Mouse (Mus musculus): Measurements from ENCODE around the gene Dpp8. TPM values are rescaled to one million over a fixed set of nuclear protein-coding genes. Genes with fewer than 3 reads are reported as not detected.

The Dpp8 gene
- polyA plus RNA-seq, 1 experiment from 2014 or later: 26.4 TPM

DNA sequence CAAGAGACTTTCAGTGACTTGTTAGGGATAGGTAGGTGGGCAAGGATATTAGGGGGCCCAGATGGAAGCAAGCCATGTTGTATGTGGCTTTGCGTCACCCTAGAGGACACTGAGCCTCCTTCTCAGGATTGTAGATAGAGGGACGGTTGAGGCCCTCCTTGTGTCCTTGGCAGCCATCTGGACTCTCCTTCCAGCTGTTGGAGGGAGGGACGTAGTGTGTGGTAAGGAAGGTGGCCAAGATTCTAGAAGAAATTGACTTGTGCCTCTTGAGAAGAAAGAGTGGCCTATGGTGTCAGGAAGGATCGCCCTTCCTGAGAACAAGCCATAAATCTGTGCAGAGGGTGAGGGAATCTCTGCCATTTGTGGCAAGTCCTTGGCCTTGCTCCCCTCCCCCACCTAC lies 74.6 kb downstream of the Dpp8 start:
- 75% methylated on average over 4 of the region's 4 CpGs for WGBS
- ATAC-seq (replicated peaks; ENCODE audit: low FRiP score, low TSS enrichment, low read depth) (no peak), DNase-seq (ENCODE audit: low spot score) (no peak)
- H3K4me1 ChIP-seq (replicated peaks; ENCODE audit: control insufficient read depth, insufficient read depth, low read length): peaks cover 58% of the 10 kb centered on the region
- H3K27ac ChIP-seq (ENCODE audit: low read depth): peak overlapping the region; percentile 18
- no peaks in the 10 kb centered on the region for H3K27me3 ChIP-seq (replicated peaks; ENCODE audit: control insufficient read depth, insufficient read depth, low read length)
- no peak overlapping the region for H3K4me2 ChIP-seq (ENCODE audit: low read length)
- no peak overlapping the region for H3K9ac ChIP-seq (ENCODE audit: low read length)
- no peak overlapping the region for H3K4me3 ChIP-seq (ENCODE audit: low read depth, low read length)
- no peaks in the 10 kb centered on the region for H3K9me3 ChIP-seq (ENCODE audit: control insufficient read depth, low read length)
- peaks cover 6% of the 10 kb centered on the region; the same call in 1 of the 2 replicates for H3K36me3 ChIP-seq (ENCODE audit: control insufficient read depth, insufficient read depth, low read length)

GRCm38 (mm10) chr9:65107893-65108292 lies 75.7 kb downstream of the Dpp8 start:
- Histone ChIP-seq H3K4me2 (ENCODE audit: low read length) (no peak overlapping the region), H3K27ac (ENCODE audit: low read depth) (no peak overlapping the region), H3K4me3 (ENCODE audit: low read depth, low read length) (no peak overlapping the region), H3K9me3 (ENCODE audit: control insufficient read depth, low read length) (no peaks in the 10 kb centered on the region), H3K9ac (ENCODE audit: low read length) (no peak overlapping the region), H3K4me1 (replicated peaks; ENCODE audit: control insufficient read depth, insufficient read depth, low read length) (peaks cover 56% of the 10 kb centered on the region), H3K27me3 (replicated peaks; ENCODE audit: control insufficient read depth, insufficient read depth, low read length) (no peaks in the 10 kb centered on the region), H3K36me3 (ENCODE audit: control insufficient read depth, insufficient read depth, low read length) (peaks cover 9% of the 10 kb centered on the region; the same call in 1 of the 2 replicates)
- WGBS: 68% methylated on average over 1 of the region's 1 CpGs
- ATAC-seq (replicated peaks; ENCODE audit: low FRiP score, low TSS enrichment, low read depth) (no peak; the same call in 1 of the 2 replicates), DNase-seq (ENCODE audit: low spot score) (no peak)

DNA sequence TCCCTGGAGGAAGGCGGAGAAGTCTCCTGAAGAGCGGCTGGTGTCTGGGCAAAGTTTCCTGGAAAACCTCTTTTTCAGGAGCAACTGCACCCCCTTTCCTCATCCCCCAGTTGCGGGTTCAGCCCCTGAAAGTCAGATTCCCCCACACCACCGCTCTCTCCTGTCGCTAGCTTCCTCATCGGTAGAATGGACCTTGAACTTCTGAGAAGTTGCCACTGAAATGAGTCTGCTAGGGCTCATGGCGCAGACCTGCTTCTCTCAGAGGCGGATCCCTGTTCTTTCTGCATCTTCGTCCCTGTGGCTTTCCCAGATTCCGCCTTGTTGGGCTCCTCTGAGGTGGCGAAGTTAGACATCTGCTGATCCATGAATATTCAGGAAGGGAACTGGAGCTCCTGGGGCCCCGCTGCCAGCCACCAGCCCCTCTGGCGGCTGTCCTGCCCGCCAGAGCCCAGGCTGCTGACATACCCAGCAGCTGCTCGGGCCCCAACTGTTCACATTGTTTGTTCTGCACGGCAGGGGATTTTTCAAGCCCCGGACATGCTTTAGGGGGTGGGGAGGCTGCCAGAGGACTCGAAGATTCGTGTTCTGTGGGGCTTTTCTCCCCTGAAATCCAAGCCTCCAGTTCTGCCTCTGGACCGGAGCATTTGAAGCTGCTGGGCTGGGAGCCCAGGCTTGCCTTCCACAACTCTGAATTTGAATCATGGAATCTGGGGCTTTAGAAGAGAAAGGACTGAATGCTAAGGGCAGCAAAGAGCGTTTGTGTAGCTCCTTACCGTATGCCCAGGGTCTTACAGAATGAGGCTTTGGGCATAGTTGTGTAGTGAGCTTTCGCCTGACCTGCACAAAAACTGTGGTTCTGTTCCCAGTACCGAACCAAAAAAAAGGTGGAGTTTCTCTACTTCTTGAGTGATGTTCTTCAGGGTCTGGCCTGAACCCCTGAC lies 77.2 kb downstream of the Dpp8 start:
- ATAC-seq (replicated peaks; ENCODE audit: low FRiP score, low TSS enrichment, low read depth) (peak; percentile 62; the same call in 1 of the 2 replicates), DNase-seq (ENCODE audit: low spot score) (peak; percentile 75)
- Histone ChIP-seq H3K9me3 (ENCODE audit: control insufficient read depth, low read length) (no peaks in the 10 kb centered on the region), H3K36me3 (ENCODE audit: control insufficient read depth, insufficient read depth, low read length) (peaks cover 22% of the 10 kb centered on the region), H3K4me1 (replicated peaks; ENCODE audit: control insufficient read depth, insufficient read depth, low read length) (peaks cover 41% of the 10 kb centered on the region), H3K4me2 (ENCODE audit: low read length) (peak overlapping the region; percentile 38), H3K4me3 (ENCODE audit: low read depth, low read length) (no peak overlapping the region), H3K27me3 (replicated peaks; ENCODE audit: control insufficient read depth, insufficient read depth, low read length) (no peaks in the 10 kb centered on the region), H3K27ac (ENCODE audit: low read depth) (peak overlapping the region; percentile 79), H3K9ac (ENCODE audit: low read length) (peak overlapping the region; percentile 27)
- 16% methylated on average over 24 of the region's 24 CpGs for WGBS

- Histone ChIP-seq H3K4me2 (ENCODE audit: low read length) (no peak overlapping the region), H3K27ac (ENCODE audit: low read depth) (no peak overlapping the region), H3K9me3 (ENCODE audit: control insufficient read depth, low read length) (no peaks in the 10 kb centered on the region), H3K4me1 (replicated peaks; ENCODE audit: control insufficient read depth, insufficient read depth, low read length) (peaks cover 31% of the 10 kb centered on the region), H3K36me3 (ENCODE audit: control insufficient read depth, insufficient read depth, low read length) (peaks cover 39% of the 10 kb centered on the region), H3K9ac (ENCODE audit: low read length) (no peak overlapping the region), H3K4me3 (ENCODE audit: low read depth, low read length) (no peak overlapping the region), H3K27me3 (replicated peaks; ENCODE audit: control insufficient read depth, insufficient read depth, low read length) (no peaks in the 10 kb centered on the region)
- ATAC-seq (replicated peaks; ENCODE audit: low FRiP score, low TSS enrichment, low read depth) (no peak), DNase-seq (ENCODE audit: low spot score) (no peak)
- WGBS: 90% methylated on average over 5 of the region's 5 CpGs
Measured at GRCm38 (mm10) chr9:65111698-65112097, 79.5 kb downstream of the Dpp8 start.

GRCm38 (mm10) chr9:65113694-65114093 lies 81.5 kb downstream of the Dpp8 start:
- peaks cover 13% of the 10 kb centered on the region; the same call in 1 of the 2 replicates for H3K4me1 ChIP-seq (replicated peaks; ENCODE audit: control insufficient read depth, insufficient read depth, low read length)
- no peak overlapping the region for H3K9ac ChIP-seq (ENCODE audit: low read length)
- H3K9me3 ChIP-seq (ENCODE audit: control insufficient read depth, low read length): no peaks in the 10 kb centered on the region
- 77% methylated on average over 2 of the region's 2 CpGs for WGBS
- no peak overlapping the region for H3K4me3 ChIP-seq (ENCODE audit: low read depth, low read length)
- DNase-seq (ENCODE audit: low spot score): no peak
- ATAC-seq (replicated peaks; ENCODE audit: low FRiP score, low TSS enrichment, low read depth): no peak
- H3K27ac ChIP-seq (ENCODE audit: low read depth): no peak overlapping the region
- H3K36me3 ChIP-seq (ENCODE audit: control insufficient read depth, insufficient read depth, low read length): peaks cover 58% of the 10 kb centered on the region
- H3K27me3 ChIP-seq (replicated peaks; ENCODE audit: control insufficient read depth, insufficient read depth, low read length): no peaks in the 10 kb centered on the region
- H3K4me2 ChIP-seq (ENCODE audit: low read length): no peak overlapping the region

DNA sequence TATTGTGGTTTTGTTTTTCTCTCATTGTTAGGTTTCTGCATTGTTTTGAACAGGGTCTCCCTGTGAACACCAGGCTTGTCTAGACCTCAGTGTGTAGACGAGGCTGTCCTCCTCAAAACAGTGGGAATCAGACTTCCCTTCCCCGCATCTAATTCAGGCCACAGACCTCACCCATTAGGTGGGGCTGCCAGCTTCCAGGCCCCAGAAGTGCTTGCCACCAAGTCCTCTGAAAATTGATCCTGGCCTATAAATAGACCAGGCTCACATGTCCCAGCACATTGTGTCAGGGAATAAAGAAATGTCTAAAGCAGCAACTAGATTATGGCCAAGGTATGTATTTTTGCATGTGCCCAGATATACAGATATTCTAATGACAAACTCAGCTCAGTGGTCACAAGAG lies 83.7 kb downstream of the Dpp8 start:
- Histone ChIP-seq H3K9me3 (ENCODE audit: control insufficient read depth, low read length) (no peaks in the 10 kb centered on the region), H3K27me3 (replicated peaks; ENCODE audit: control insufficient read depth, insufficient read depth, low read length) (no peaks in the 10 kb centered on the region), H3K27ac (ENCODE audit: low read depth) (no peak overlapping the region), H3K9ac (ENCODE audit: low read length) (no peak overlapping the region), H3K4me2 (ENCODE audit: low read length) (no peak overlapping the region), H3K36me3 (ENCODE audit: control insufficient read depth, insufficient read depth, low read length) (peaks cover 66% of the 10 kb centered on the region), H3K4me3 (ENCODE audit: low read depth, low read length) (no peak overlapping the region), H3K4me1 (replicated peaks; ENCODE audit: control insufficient read depth, insufficient read depth, low read length) (no peaks in the 10 kb centered on the region)
- no peak for ATAC-seq (replicated peaks; ENCODE audit: low FRiP score, low TSS enrichment, low read depth)
- WGBS: 82% methylated on average over 2 of the region's 2 CpGs
- DNase-seq (ENCODE audit: low spot score): no peak

DNA sequence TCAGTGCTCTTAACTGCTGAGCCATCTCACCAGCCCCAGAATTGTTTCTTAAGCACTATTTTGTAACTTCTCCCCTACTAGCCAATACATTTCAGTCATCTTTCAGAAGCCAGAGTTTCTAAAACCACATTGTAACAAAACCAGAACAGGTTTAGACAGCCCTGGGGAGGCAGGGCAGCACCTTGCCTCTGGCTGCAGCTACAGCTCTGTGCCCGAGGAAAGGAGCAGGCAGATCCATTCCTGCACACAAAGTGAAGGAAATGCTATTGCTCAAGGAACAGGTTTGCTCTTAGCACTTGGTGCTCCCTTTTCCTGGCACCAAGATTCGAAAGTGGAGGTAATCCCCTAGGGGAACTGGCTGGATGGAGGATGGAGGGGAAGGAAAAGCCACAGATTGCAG lies 85.3 kb downstream of the Dpp8 start:
- no peak overlapping the region for H3K27ac ChIP-seq (ENCODE audit: low read depth)
- H3K36me3 ChIP-seq (ENCODE audit: control insufficient read depth, insufficient read depth, low read length): peaks cover 61% of the 10 kb centered on the region
- 71% methylated on average over 2 of the region's 2 CpGs for WGBS
- no peak for DNase-seq (ENCODE audit: low spot score)
- H3K9me3 ChIP-seq (ENCODE audit: control insufficient read depth, low read length): no peaks in the 10 kb centered on the region
- no peak overlapping the region for H3K9ac ChIP-seq (ENCODE audit: low read length)
- ATAC-seq (replicated peaks; ENCODE audit: low FRiP score, low TSS enrichment, low read depth): no peak
- H3K4me2 ChIP-seq (ENCODE audit: low read length): no peak overlapping the region
- H3K27me3 ChIP-seq (replicated peaks; ENCODE audit: control insufficient read depth, insufficient read depth, low read length): no peaks in the 10 kb centered on the region
- H3K4me3 ChIP-seq (ENCODE audit: low read depth, low read length): no peak overlapping the region
- no peaks in the 10 kb centered on the region for H3K4me1 ChIP-seq (replicated peaks; ENCODE audit: control insufficient read depth, insufficient read depth, low read length)

GRCm38 (mm10) chr9:65120935-65121334 lies 88.7 kb downstream of the Dpp8 start:
- Histone ChIP-seq H3K4me1 (replicated peaks; ENCODE audit: control insufficient read depth, insufficient read depth, low read length) (no peaks in the 10 kb centered on the region), H3K9ac (ENCODE audit: low read length) (no peak overlapping the region), H3K9me3 (ENCODE audit: control insufficient read depth, low read length) (no peaks in the 10 kb centered on the region), H3K4me3 (ENCODE audit: low read depth, low read length) (no peak overlapping the region), H3K27me3 (replicated peaks; ENCODE audit: control insufficient read depth, insufficient read depth, low read length) (no peaks in the 10 kb centered on the region), H3K4me2 (ENCODE audit: low read length) (no peak overlapping the region), H3K27ac (ENCODE audit: low read depth) (no peak overlapping the region), H3K36me3 (ENCODE audit: control insufficient read depth, insufficient read depth, low read length) (peaks cover 59% of the 10 kb centered on the region)
- peak; percentile 71 for ATAC-seq (replicated peaks; ENCODE audit: low FRiP score, low TSS enrichment, low read depth)
- peak; percentile 87 for DNase-seq (ENCODE audit: low spot score)
- 11% methylated on average over 3 of the region's 3 CpGs for WGBS
